Mouse (Mus musculus) mammary gland, adult 2 months (tissue): Measurements from ENCODE around the gene Ackr1. TPM values are rescaled to one million over a fixed set of nuclear protein-coding genes. Genes with fewer than 3 reads are reported as not detected.

Experiments
- polyA plus RNA-seq: library from polyadenylated mRNA; depleted of rRNA; stranded (reverse); fragments of >200 nt; gene quantifications from 2 replicates; pipeline ENCODE4 v1.2.3, GENCODE M21; 2012; ENCODE audit warnings: low replicate concordance; rRNA removed

Ackr1 gene
- polyA plus RNA-seq: 47.1 and 65.2 TPM in 2 replicates

DNA sequence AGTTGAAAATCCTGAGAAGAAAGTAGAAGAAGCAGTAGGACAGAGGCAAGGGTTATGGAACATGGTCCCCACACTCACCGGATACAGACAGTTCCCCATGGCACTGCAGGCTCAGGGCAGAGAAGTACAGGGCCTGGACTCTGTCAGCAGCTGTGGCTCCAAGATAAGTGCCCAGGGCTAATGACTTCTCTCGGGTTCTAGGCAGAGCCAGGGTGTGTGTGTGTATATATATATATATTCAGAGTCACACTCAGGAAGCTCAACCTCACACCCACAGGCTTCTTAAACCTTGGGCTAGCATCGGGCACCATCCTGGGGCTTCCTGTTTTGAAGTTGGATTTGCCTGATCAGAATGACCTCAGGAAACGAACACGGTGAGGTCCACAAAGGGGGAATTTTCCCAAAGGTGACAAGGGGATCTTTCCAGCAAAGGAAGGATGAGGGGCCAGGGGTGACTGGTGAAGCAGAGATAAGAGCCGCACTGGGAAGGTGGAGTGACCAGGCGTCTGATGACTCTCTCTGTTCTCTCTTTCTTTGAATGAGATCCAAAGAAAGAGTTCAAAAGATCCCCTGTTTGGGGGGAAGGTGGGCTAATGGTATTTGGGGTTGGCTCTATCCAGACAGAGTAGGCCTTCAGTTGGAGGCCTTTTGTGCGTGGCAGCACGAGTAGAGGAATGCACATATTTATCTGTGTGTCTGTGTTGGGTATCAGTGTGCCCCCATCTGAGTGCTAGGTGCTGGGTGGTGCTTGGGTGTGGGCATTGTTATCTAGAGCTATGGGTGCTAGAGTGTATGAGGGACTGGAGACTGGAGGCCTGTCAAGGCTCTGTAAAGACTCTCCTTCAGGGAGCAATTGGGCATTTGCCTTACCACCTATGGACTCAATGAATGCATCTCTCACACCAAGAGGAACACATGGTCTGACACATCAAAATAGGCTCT lies at the start of gene Ackr1:
Gene Ackr1 (minus strand): TSS at position 439 of the 942 bp plus-strand sequence.

DNA sequence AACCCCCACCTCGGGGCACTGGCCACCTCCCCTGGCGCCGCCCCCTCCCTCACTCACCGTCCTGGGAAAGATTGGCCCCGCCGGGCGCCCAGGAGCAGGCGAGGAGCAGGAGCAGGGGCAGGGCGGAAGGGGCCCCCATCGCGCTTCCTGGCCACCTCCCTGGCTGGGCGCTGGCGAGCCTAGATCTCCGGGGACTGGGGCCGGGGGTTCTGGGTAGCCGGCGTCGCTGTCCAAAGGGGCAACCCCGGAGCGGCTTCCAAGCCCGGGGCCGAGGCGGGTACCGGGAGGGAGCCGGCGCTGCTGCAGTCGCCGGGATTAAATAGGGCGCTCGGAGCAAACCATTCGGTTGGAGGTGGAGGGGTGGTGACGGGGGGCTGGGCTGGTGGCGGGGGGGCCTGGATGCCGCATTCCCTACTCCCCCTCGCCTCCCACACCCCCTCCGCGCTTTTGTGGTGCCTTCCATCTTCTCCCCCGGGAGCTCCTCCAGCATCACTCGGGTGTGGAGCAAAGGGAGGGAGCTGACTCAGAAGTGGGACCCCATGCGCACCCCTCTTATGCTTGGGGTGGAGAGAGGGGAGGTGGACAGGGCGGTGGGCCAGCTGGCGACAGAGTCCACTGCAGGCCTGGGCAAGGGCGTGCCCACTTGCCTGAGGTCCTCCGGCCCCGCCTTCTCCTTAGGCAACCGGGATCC lies 34.0 kb upstream of the Ackr1 start, which contains the start of gene Cadm3:
Gene Cadm3 (minus strand): TSS at position 340 of the 691 bp plus-strand sequence.

DNA sequence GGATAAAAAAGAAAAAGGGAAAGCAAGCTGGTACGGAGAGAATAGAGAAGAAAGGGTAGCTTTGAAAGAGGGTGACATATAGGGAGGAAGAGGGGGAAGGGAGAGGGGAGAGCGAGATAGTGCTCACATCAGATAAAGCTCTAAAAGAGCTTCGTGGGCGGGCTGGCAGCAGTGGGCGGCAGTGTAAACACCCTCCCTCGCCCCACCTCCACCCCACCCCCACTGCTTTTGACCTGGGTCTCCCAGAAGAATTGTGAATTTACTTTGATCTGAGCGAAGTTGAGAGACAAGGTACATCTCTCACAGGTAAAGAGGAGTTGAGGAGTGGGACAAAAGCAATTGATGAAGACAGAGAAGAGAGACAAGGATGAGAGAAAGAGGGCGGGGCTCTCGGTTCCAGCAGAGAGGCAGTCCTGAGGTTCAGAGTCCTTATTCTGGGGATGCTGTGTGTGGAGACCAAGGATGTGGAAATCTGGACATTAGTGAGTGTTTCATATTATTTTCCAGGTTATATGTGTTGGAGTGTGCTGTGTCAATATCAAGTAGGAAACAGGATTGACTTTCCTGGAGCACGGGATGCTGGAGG lies 16.9 kb upstream of the Ackr1 start, which contains the start of gene Aim2:
Gene Aim2 (plus strand): TSS at position 508 of the 586 bp plus-strand sequence.

Other genes with a start within 250 kb of the Ackr1 start
- gene Olfr1408, start 196.4 kb downstream of the Ackr1 start, polyA plus RNA-seq: not detected in 2 replicates
- gene Olfr1406, start 143.1 kb downstream of the Ackr1 start, polyA plus RNA-seq: not detected in 2 replicates
- not detected in 2 replicates for gene Olfr218, start 135.9 kb downstream of the Ackr1 start, polyA plus RNA-seq
- gene Olfr1404, start 121.4 kb downstream of the Ackr1 start, polyA plus RNA-seq: not detected in 2 replicates
- 0.13 and 0.52 TPM in 2 replicates for gene Fcer1a, start 106.5 kb downstream of the Ackr1 start, polyA plus RNA-seq
- not detected in 2 replicates for gene Olfr418, start 67.7 kb downstream of the Ackr1 start, polyA plus RNA-seq
- not detected in 2 replicates for gene Mptx2, start 56.0 kb downstream of the Ackr1 start, polyA plus RNA-seq
- gene Aim2, start 17.1 kb upstream of the Ackr1 start, polyA plus RNA-seq: 3.5 and 6.0 TPM in 2 replicates
- 30.5 and 66.3 TPM in 2 replicates for gene Cadm3, start 33.9 kb upstream of the Ackr1 start, polyA plus RNA-seq
- gene Ifi206, start 157.3 kb upstream of the Ackr1 start, polyA plus RNA-seq: 17.6 and 18.4 TPM in 2 replicates
- 0.84 and 1.3 TPM in 2 replicates for gene Ifi214, start 202.2 kb upstream of the Ackr1 start, polyA plus RNA-seq